Mouse (Mus musculus): Measurements from ENCODE around the gene Nsfl1c. TPM values are rescaled to one million over a fixed set of nuclear protein-coding genes. Genes with fewer than 3 reads are reported as not detected.

Gene Nsfl1c
- total and polyA plus RNA-seq, 3 experiments = 87.8 to 231 (median 165) TPM

- H3K9ac ChIP-seq (ENCODE audit: insufficient read depth, low read depth) = no peak overlapping the region
- dilution Hi-C loops (cut with MboI; ENCODE audit: extremely low pct_ligation_motif_present, extremely low pct_unique_long_range_greater_than_20kb, low sequenced_read_pairs) (no loop called here), in situ Hi-C loops (cut with MboI; ENCODE audit: low pct_ligation_motif_present, low pct_unique_long_range_greater_than_20kb, low sequenced_read_pairs) (no loop called here)
- H3K27me3 ChIP-seq (replicated peaks) = no peaks in the 10 kb centered on the region
- H3K4me1 ChIP-seq (ENCODE audit: control insufficient read depth in 1 of 2, insufficient read depth in 2 of 2) = no peaks in the 10 kb centered on the region
- H3K36me3 ChIP-seq (replicated peaks in 1 of 2; ENCODE audit: control insufficient read depth in 1 of 2, insufficient read depth in 1 of 2, low read length in 1 of 2) = peaks cover 5 to 35% of the 10 kb centered on the region in 2 experiments
- DNase-seq (ENCODE audit: extremely low read depth) = no peak
- H3K9me3 ChIP-seq (replicated peaks; ENCODE audit: low read length) = no peaks in the 10 kb centered on the region
- H3K4me2 ChIP-seq (ENCODE audit: insufficient read depth, low read depth, poor library complexity, severe bottlenecking) = no peak overlapping the region
- no peak overlapping the region for H3K27ac ChIP-seq (ENCODE audit: insufficient read depth, low read depth)
- no peak for TF ChIP-seq TCF12 (IDR thresholded peaks at IDR 0.05; ENCODE audit: low read depth, low read length)
- TF ChIP-seq ELF1 (IDR thresholded peaks at IDR 0.05; ENCODE audit: low read depth, low read length) = no peak
- TF ChIP-seq RAD21 (IDR thresholded peaks at IDR 0.05; ENCODE audit: low read depth, low read length) = no peak
- TF ChIP-seq ZKSCAN1 (IDR thresholded peaks at IDR 0.05; ENCODE audit: borderline replicate concordance, low read depth, low read length) = no peak
- no peak for TF ChIP-seq ZNF384 (IDR thresholded peaks at IDR 0.05; ENCODE audit: low read depth, low read length)
- no peak for TF ChIP-seq CTCF (conservative IDR thresholded peaks at IDR 0.05 in 1 of 2, IDR thresholded peaks at IDR 0.05 in 1 of 2; ENCODE audit: low read depth in 2 of 2, low read length in 2 of 2)
- TF ChIP-seq USF1 (IDR thresholded peaks at IDR 0.05; ENCODE audit: low read depth, low read length) = no peak
- no peak for TF ChIP-seq KAT2A (IDR thresholded peaks at IDR 0.05; ENCODE audit: insufficient replicate concordance, low read length)
- no peak for TF ChIP-seq ETS1 (conservative IDR thresholded peaks at IDR 0.05; ENCODE audit: low read depth, low read length)
- no peak for TF ChIP-seq GABPA (IDR thresholded peaks at IDR 0.05; ENCODE audit: insufficient replicate concordance, low read depth, low read length)
- no peak for TF ChIP-seq MAX (IDR thresholded peaks at IDR 0.05; ENCODE audit: low read length)
- H3K79me2 ChIP-seq (replicated peaks; ENCODE audit: control insufficient read depth, extremely low read depth, insufficient read depth, poor library complexity, severe bottlenecking) = no peaks in the 10 kb centered on the region
- no peak overlapping the region for H3K4me3 ChIP-seq (replicated peaks in 1 of 3; ENCODE audit: low read depth in 2 of 3, low read length in 2 of 3, poor library complexity in 1 of 3)
Observed at GRCm38 (mm10) chr2:151524324-151525041, 30.5 kb downstream of the Nsfl1c start.

- Histone ChIP-seq H3K4me2 (ENCODE audit: insufficient read depth, low read depth, poor library complexity, severe bottlenecking) (no peak overlapping the region), H3K79me2 (replicated peaks; ENCODE audit: control insufficient read depth, extremely low read depth, insufficient read depth, poor library complexity, severe bottlenecking) (no peaks in the 10 kb centered on the region), H3K4me1 (ENCODE audit: control insufficient read depth in 1 of 2, insufficient read depth in 2 of 2) (no peaks in the 10 kb centered on the region), H3K9ac (ENCODE audit: insufficient read depth, low read depth) (no peak overlapping the region), H3K4me3 (replicated peaks in 1 of 3; ENCODE audit: low read depth in 2 of 3, low read length in 2 of 3, poor library complexity in 1 of 3) (no peak overlapping the region), H3K27me3 (replicated peaks) (no peaks in the 10 kb centered on the region), H3K36me3 (replicated peaks in 1 of 2; ENCODE audit: control insufficient read depth in 1 of 2, insufficient read depth in 1 of 2, low read length in 1 of 2) (peaks cover 5 to 26% of the 10 kb centered on the region in 2 experiments), H3K9me3 (replicated peaks; ENCODE audit: low read length) (no peaks in the 10 kb centered on the region), H3K27ac (ENCODE audit: insufficient read depth, low read depth) (no peak overlapping the region)
- TF ChIP-seq UBTF (IDR thresholded peaks at IDR 0.05; ENCODE audit: low read depth, low read length) = no peak
- TF ChIP-seq MAZ (IDR thresholded peaks at IDR 0.05; ENCODE audit: low read depth, low read length) = no peak
- TF ChIP-seq MAX (IDR thresholded peaks at IDR 0.05; ENCODE audit: low read length) = no peak
- no peak for TF ChIP-seq JUN (IDR thresholded peaks at IDR 0.05; ENCODE audit: insufficient read depth, low read depth, low read length)
- TF ChIP-seq CHD1 (IDR thresholded peaks at IDR 0.05; ENCODE audit: low read depth, low read length) = no peak
- no peak for TF ChIP-seq JUND (conservative IDR thresholded peaks at IDR 0.05; ENCODE audit: low read depth, low read length)
- no peak for TF ChIP-seq BHLHE40 (IDR thresholded peaks at IDR 0.05; ENCODE audit: low read depth, low read length)
- TF ChIP-seq ELF1 (IDR thresholded peaks at IDR 0.05; ENCODE audit: low read depth, low read length) = no peak
- TF ChIP-seq MAFK (IDR thresholded peaks at IDR 0.05; ENCODE audit: insufficient replicate concordance, low read length) = no peak
- no peak for TF ChIP-seq POLR2A (IDR thresholded peaks at IDR 0.05; ENCODE audit: low read depth, low read length)
- no peak for TF ChIP-seq MYC (IDR thresholded peaks at IDR 0.05; ENCODE audit: low read depth, low read length)
- no peak for TF ChIP-seq TBP (conservative IDR thresholded peaks at IDR 0.05; ENCODE audit: low read depth, low read length)
- dilution Hi-C loops (cut with MboI; ENCODE audit: extremely low pct_ligation_motif_present, extremely low pct_unique_long_range_greater_than_20kb, low sequenced_read_pairs) (no loop called here), in situ Hi-C loops (cut with MboI; ENCODE audit: low pct_ligation_motif_present, low pct_unique_long_range_greater_than_20kb, low sequenced_read_pairs) (no loop called here)
- no peak for DNase-seq (ENCODE audit: extremely low read depth)
Observed at GRCm38 (mm10) chr2:151525520-151525919, 31.5 kb downstream of the Nsfl1c start.

All from CH12.LX (cell line).